Mouse (Mus musculus): ENCODE results near the gene Spata31d1a.
"Not testable (repeated sequence)": the region's sequence is repeated elsewhere in the genome, so short reads cannot be mapped to it uniquely, and the experiment has no call there.

DNA sequence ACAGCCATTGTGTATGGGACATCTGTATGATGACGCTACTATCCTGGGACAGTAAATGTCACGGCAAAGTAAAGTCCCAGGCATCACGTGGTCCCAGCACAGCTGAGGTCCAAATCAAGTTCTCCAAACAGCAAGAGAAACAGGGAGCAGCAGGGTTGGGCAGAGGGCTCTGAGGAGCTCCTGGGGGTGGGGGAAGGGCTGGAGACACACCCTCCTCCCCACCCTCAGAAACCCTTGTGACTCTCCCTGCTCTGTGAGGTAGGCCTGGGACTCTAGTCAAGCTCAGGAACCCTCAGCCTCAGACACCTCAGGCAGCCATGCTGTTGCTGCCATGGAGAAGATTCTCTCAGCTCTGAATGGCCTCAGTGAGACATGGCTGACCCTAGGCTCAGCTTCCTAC is 1.9 kb upstream of the Spata31d1a start, which contains the start of gene Spata31d1b:
- TF ChIP-seq CTCF (IDR thresholded peaks at IDR 0.05; ENCODE audit: low read depth, low read length); GATA1 (IDR thresholded peaks at IDR 0.05; ENCODE audit: borderline replicate concordance, low read length): not testable (repeated sequence)

Data from G1E (cell line).